Mouse (Mus musculus) small intestine, adult 2 months (tissue): ENCODE measurements at regions not wholly inside any gene's neighbourhood (a gene's known extent, or its start where the extent isn't known, plus 50 kb on each side); places are given as distances from the start of the nearest gene placed in this dataset.

ENCODE experiments used
- CTCF ChIP-seq: fragments of 200-500 bp; IDR thresholded peaks from 2 replicates; pipeline ENCODE4 v1.5.1; 2012; ENCODE audit warnings: low read depth, mild to moderate bottlenecking, control low read depth, inconsistent platforms, low read length, moderate library complexity, mixed read lengths; ENCODE audit not compliant: insufficient replicate concordance, insufficient read length; ENCODE audit errors: extremely low read depth
- POLR2A ChIP-seq: fragments of 200-500 bp; IDR thresholded peaks from 2 replicates; pipeline ENCODE4 v1.6.1; 2012; ENCODE audit warnings: low read depth, mild to moderate bottlenecking, control low read depth, inconsistent platforms, low read length, moderate library complexity

- TF ChIP-seq CTCF: no peak
- no peak for TF ChIP-seq POLR2A
Observed at GRCm38 (mm10) chr14:58307695-58308094, 237.3 kb downstream of the Fgf9 start.
